Mouse (Mus musculus) bone marrow, adult 2 months (tissue): ENCODE measurements around the gene Ccnc. TPM values are rescaled to one million over a fixed set of nuclear protein-coding genes. Genes with fewer than 3 reads are reported as not detected.

Experiments
- H3K27ac ChIP-seq: fragments of 200-500 bp; 2 replicates; pipeline ENCODE4 v1.5.1; 2012; ENCODE audit warnings: low read depth, mild to moderate bottlenecking, control low read depth, inconsistent platforms, low read length; ENCODE audit not compliant: control insufficient read depth, poor library complexity, insufficient read depth
- H3K4me1 ChIP-seq: fragments of 200-500 bp; 2 replicates; pipeline ENCODE4 v1.6.1; 2011; ENCODE audit warnings: low read length; ENCODE audit not compliant: control insufficient read depth, insufficient read depth
- H3K4me3 ChIP-seq: fragments of 200-500 bp; replicated peaks from 2 replicates; pipeline ENCODE3; 2011; ENCODE audit warnings: mild to moderate bottlenecking, low read depth, low read length, control low read depth; ENCODE audit not compliant: control insufficient read depth
- CTCF ChIP-seq: fragments of 200-500 bp; IDR thresholded peaks from 2 replicates; pipeline ENCODE4 v1.5.1; 2011; ENCODE audit warnings: low read length, control low read depth; ENCODE audit not compliant: control insufficient read depth, insufficient read depth
- POLR2A ChIP-seq: fragments of 200-500 bp; IDR thresholded peaks from 2 replicates; pipeline ENCODE4 v1.6.1; 2011; ENCODE audit warnings: low read depth, mild to moderate bottlenecking, control low read depth, low read length, borderline replicate concordance; ENCODE audit not compliant: control insufficient read depth
- WGBS: fragments of 180-500 bp; shearing (Covaris S2); methylation state at CpG from one replicate; pipeline ENCODE4 v1.1.7; 2018; 5-methylcytosine and 5-hydroxymethylcytosine counted together
- polyA plus RNA-seq: library from polyadenylated mRNA; stranded (reverse); fragments of >200 nt; gene quantifications from 2 replicates; pipeline ENCODE4 v1.2.4, GENCODE M21; 2011; ENCODE audit warnings: low replicate concordance; ENCODE audit not compliant: missing spikeins, insufficient read depth, insufficient read length

Gene Ccnc
- 11.3 and 13.6 TPM in 2 replicates for polyA plus RNA-seq

- TF ChIP-seq CTCF (no peak), POLR2A (peak; percentile 93)
- WGBS: under 1% methylated on average over 37 of the region's 37 CpGs
- peaks cover 2% of the 10 kb centered on the region for H3K4me1 ChIP-seq
- peak within 1 kb of the TSS; percentile 72 for H3K4me3 ChIP-seq
- peak within 1 kb of the TSS; percentile 50 for H3K27ac ChIP-seq
These were observed at the start of gene Ccnc for GRCm38 (mm10) chr4:21727615-21728165. Gene Ccnc (plus strand): TSS chr4:21727701.

- no peak for TF ChIP-seq CTCF
- no peak for TF ChIP-seq POLR2A
- H3K27ac ChIP-seq: no peak overlapping the region; the same call in 1 of the 2 replicates
- WGBS: 3% methylated on average over 84 of the region's 84 CpGs
- no peaks in the 10 kb centered on the region for H3K4me1 ChIP-seq
- no peak overlapping the region for H3K4me3 ChIP-seq
These were observed 49.2 kb upstream of the Ccnc start for GRCm38 (mm10) chr4:21678101-21678974.

GRCm38 (mm10) chr4:21678975-21679623 is 48.4 kb upstream of the Ccnc start:
- Histone ChIP-seq H3K27ac (no peak overlapping the region; the same call in 1 of the 2 replicates), H3K4me3 (no peak overlapping the region), H3K4me1 (no peaks in the 10 kb centered on the region)
- WGBS: 2% methylated on average over 58 of the region's 79 CpGs
- TF ChIP-seq POLR2A: no peak
- no peak for TF ChIP-seq CTCF

- WGBS: 9% methylated on average over 42 of the region's 42 CpGs
- no peak for TF ChIP-seq CTCF
- no peak for TF ChIP-seq POLR2A
- no peak overlapping the region for H3K27ac ChIP-seq
- no peaks in the 10 kb centered on the region for H3K4me1 ChIP-seq
- no peak overlapping the region for H3K4me3 ChIP-seq
These were observed 47.6 kb upstream of the Ccnc start for GRCm38 (mm10) chr4:21679624-21680480.

- WGBS: 11% methylated on average over 10 of the region's 10 CpGs
- TF ChIP-seq CTCF (no peak), POLR2A (no peak)
These were observed 46.5 kb upstream of the Ccnc start for GRCm38 (mm10) chr4:21680971-21681370.

GRCm38 (mm10) chr4:21682421-21683150 is 44.9 kb upstream of the Ccnc start:
- no peak overlapping the region for H3K4me3 ChIP-seq
- TF ChIP-seq POLR2A: no peak
- no peak for TF ChIP-seq CTCF
- H3K4me1 ChIP-seq: no peaks in the 10 kb centered on the region
- 15% methylated on average over 10 of the region's 10 CpGs for WGBS
- no peak overlapping the region for H3K27ac ChIP-seq

More at GRCm38 (mm10) chr4:21680971-21681370, 46.5 kb upstream of the Ccnc start:
- no peak overlapping the region for H3K4me3 ChIP-seq
- H3K4me1 ChIP-seq: no peaks in the 10 kb centered on the region
- no peak overlapping the region for H3K27ac ChIP-seq

GRCm38 (mm10) chr4:21684341-21684970 is 43.0 kb upstream of the Ccnc start:
- TF ChIP-seq CTCF: no peak
- TF ChIP-seq POLR2A: no peak
- 6% methylated on average over 14 of the region's 14 CpGs for WGBS

More at GRCm38 (mm10) chr4:21684341-21684970, 43.0 kb upstream of the Ccnc start:
- no peak overlapping the region for H3K4me3 ChIP-seq
- no peak overlapping the region for H3K27ac ChIP-seq
- H3K4me1 ChIP-seq: no peaks in the 10 kb centered on the region
